Mouse (Mus musculus) embryonic fibroblast, embryonic 13.5 days (primary cell): ENCODE measurements at regions not wholly inside any gene's neighbourhood (a gene's known extent, or its start where the extent isn't known, plus 50 kb on each side); places are given as distances from the start of the nearest gene placed in this dataset.

Source experiments
- CTCF ChIP-seq: IDR thresholded peaks from 2 replicates; pipeline ENCODE4 v1.5.1; 2011; ENCODE audit warnings: mild to moderate bottlenecking, control low read depth, low read length, moderate library complexity, borderline replicate concordance; ENCODE audit not compliant: insufficient read depth
- POLR2A ChIP-seq: IDR thresholded peaks from 2 replicates; pipeline ENCODE4 v1.6.1; 2011; ENCODE audit warnings: low read depth, mild to moderate bottlenecking, control low read depth, low read length, moderate library complexity

GRCm38 (mm10) chr10:126452757-126453528 is 448.2 kb downstream of the Atp23 start:
- TF ChIP-seq CTCF (no peak), POLR2A (no peak)
